Mouse (Mus musculus) left cerebral cortex, postnatal 36 days (tissue): Measurements from ENCODE around the gene Sstr2. TPM values are rescaled to one million over a fixed set of nuclear protein-coding genes. Genes with fewer than 3 reads are reported as not detected.

ENCODE experiments used
- DNase-seq, 2 experiments: peaks; one replicate each; pipeline ENCODE4 v3.0.0; 2021 to 2022; ENCODE audit warnings: low spot score in 2 of 2, mixed read lengths in 1 of 2
- intact Hi-C: fragments of 180-260 bp; cut with DNase I; formaldehyde crosslinking; loops from one replicate; pipeline ENCODE4 v1.15.1; 2025
- total RNA-seq, 2 experiments: library from RNA; stranded (reverse); gene quantifications; 2 replicates each; pipeline ENCODE4 v1.2.3; 2021

Sstr2 gene
- total RNA-seq: 10 to 100 TPM; 30.0 to 35.0 TPM

GRCm38 (mm10) chr11:113618672-113619419 is at the start of gene Sstr2:
Gene Sstr2 (plus strand): TSS chr11:113619342.
- intact Hi-C loops: loop anchor here (5.0 to 10.0 kb wide), 4 partner anchors 52 to 442 kb away; no protein-coding TSS in a partner anchor
- DNase-seq: peak; percentile 73 to 82

- DNase-seq: no peak
- intact Hi-C loops: no loop called here
These were observed 47.5 kb upstream of the Sstr2 start for GRCm38 (mm10) chr11:113571616-113572015.

- DNase-seq: no peak
- intact Hi-C loops: no loop called here
These were observed 46.5 kb upstream of the Sstr2 start for GRCm38 (mm10) chr11:113572641-113573040.

GRCm38 (mm10) chr11:113577221-113577620 is 41.9 kb upstream of the Sstr2 start:
- intact Hi-C loops: no loop called here
- no peak for DNase-seq

- DNase-seq: no peak
- intact Hi-C loops: no loop called here
These were observed 35.1 kb upstream of the Sstr2 start for GRCm38 (mm10) chr11:113583879-113584661.

GRCm38 (mm10) chr11:113586423-113586822 is 32.7 kb upstream of the Sstr2 start:
- DNase-seq: no peak
- intact Hi-C loops: no loop called here

- intact Hi-C loops: no loop called here
- DNase-seq: no peak
These were observed 30.2 kb upstream of the Sstr2 start for GRCm38 (mm10) chr11:113588936-113589335.

GRCm38 (mm10) chr11:113595144-113595543 is 24.0 kb upstream of the Sstr2 start:
- intact Hi-C loops: no loop called here
- no peak for DNase-seq

GRCm38 (mm10) chr11:113597632-113598031 is 21.5 kb upstream of the Sstr2 start:
- intact Hi-C loops: no loop called here
- no peak for DNase-seq

- intact Hi-C loops: no loop called here
- DNase-seq: no peak
These were observed 18.5 kb upstream of the Sstr2 start for GRCm38 (mm10) chr11:113600526-113601245.

- DNase-seq: no peak
- intact Hi-C loops: no loop called here
These were observed 17.4 kb upstream of the Sstr2 start for GRCm38 (mm10) chr11:113601616-113602343.

GRCm38 (mm10) chr11:113607556-113607955 is 11.6 kb upstream of the Sstr2 start:
- intact Hi-C loops: no loop called here
- no peak for DNase-seq

GRCm38 (mm10) chr11:113609581-113609980 is 9.6 kb upstream of the Sstr2 start:
- no peak for DNase-seq
- intact Hi-C loops: no loop called here

- DNase-seq: no peak
- intact Hi-C loops: loop anchor here (10.0 kb wide), 1 partner anchor 95 kb away; no protein-coding TSS in a partner anchor
These were observed 8.9 kb upstream of the Sstr2 start for GRCm38 (mm10) chr11:113610266-113610665.

GRCm38 (mm10) chr11:113611112-113611646 is 8.0 kb upstream of the Sstr2 start:
- peak in 1 of 2 experiments; percentile 38 for DNase-seq
- intact Hi-C loops: loop anchor here (10.0 kb wide), 1 partner anchor 96 kb away; no protein-coding TSS in a partner anchor

- intact Hi-C loops: loop anchor here (10.0 kb wide), 1 partner anchor 97 kb away; no protein-coding TSS in a partner anchor
These were observed 7.2 kb upstream of the Sstr2 start for GRCm38 (mm10) chr11:113611664-113612611.

GRCm38 (mm10) chr11:113614476-113614875 is 4.7 kb upstream of the Sstr2 start:
- intact Hi-C loops: loop anchor here (10.0 kb wide), 1 partner anchor 100 kb away; no protein-coding TSS in a partner anchor
- no peak for DNase-seq

More at GRCm38 (mm10) chr11:113611664-113612611, 7.2 kb upstream of the Sstr2 start:
- peak; percentile 48 to 49 for DNase-seq
